Mouse (Mus musculus) midbrain, embryonic 13.5 days (tissue): ENCODE data around the gene Il23a. TPM values are rescaled to one million over a fixed set of nuclear protein-coding genes. Genes with fewer than 3 reads are reported as not detected.
"Not testable (repeated sequence)": the region's sequence is repeated elsewhere in the genome, so short reads cannot be mapped to it uniquely, and the experiment has no call there.

Experiments
- ATAC-seq: fragments of 200-750 bp; cut with Nextera tagmentation; 2 replicates; pipeline ENCODE4 v1.8.0; 2017; ENCODE audit warnings: mild to moderate bottlenecking, moderate TSS enrichment, moderate library complexity
- H3K27ac ChIP-seq: fragments of 300-500 bp; sonication (generic); 2 replicates; pipeline ENCODE4 v1.5.1; 2015; ENCODE audit warnings: inconsistent platforms, mild to moderate bottlenecking, moderate library complexity
- H3K27me3 ChIP-seq: fragments of 300-500 bp; sonication (generic); 2 replicates; pipeline ENCODE4 v1.6.1; 2015; ENCODE audit warnings: mild to moderate bottlenecking, inconsistent platforms
- H3K36me3 ChIP-seq: fragments of 300-500 bp; sonication (generic); 2 replicates; pipeline ENCODE4 v1.6.1; 2015; ENCODE audit warnings: mild to moderate bottlenecking, inconsistent platforms
- H3K4me1 ChIP-seq: fragments of 300-500 bp; sonication (generic); replicated peaks from 2 replicates; pipeline ENCODE4 v1.6.1; 2015; ENCODE audit warnings: inconsistent platforms
- H3K4me2 ChIP-seq: fragments of 300-500 bp; sonication (generic); replicated peaks from 2 replicates; pipeline ENCODE4 v1.6.1; 2015; ENCODE audit warnings: moderate library complexity, mild to moderate bottlenecking, inconsistent platforms
- H3K4me3 ChIP-seq: fragments of 300-500 bp; sonication (generic); replicated peaks from 2 replicates; pipeline ENCODE4 v1.5.1; 2015; ENCODE audit warnings: mild to moderate bottlenecking, inconsistent platforms
- H3K9ac ChIP-seq: fragments of 300-500 bp; sonication (generic); replicated peaks from 2 replicates; pipeline ENCODE4 v1.6.1; 2015; ENCODE audit warnings: mild to moderate bottlenecking, inconsistent platforms
- H3K9me3 ChIP-seq: fragments of 300-500 bp; sonication (generic); 2 replicates; pipeline ENCODE4 v1.6.1; 2016; ENCODE audit warnings: mild to moderate bottlenecking, inconsistent platforms
- WGBS: fragments of 180-500 bp; shearing (Covaris S2); methylation state at CpG from one replicate; pipeline ENCODE4 v1.1.7; 2015; 5-methylcytosine and 5-hydroxymethylcytosine counted together
- polyA plus RNA-seq: library from polyadenylated mRNA; unstranded; fragments of >200 nt; fragmentation: Nextera tagmentation; extraction: Ambion mirVana; gene quantifications from 2 replicates; pipeline ENCODE4 v1.2.1, GENCODE M21; 2015

Il23a gene
- polyA plus RNA-seq, 1 experiment from 2014 or later, result 0.16 TPM

DNA sequence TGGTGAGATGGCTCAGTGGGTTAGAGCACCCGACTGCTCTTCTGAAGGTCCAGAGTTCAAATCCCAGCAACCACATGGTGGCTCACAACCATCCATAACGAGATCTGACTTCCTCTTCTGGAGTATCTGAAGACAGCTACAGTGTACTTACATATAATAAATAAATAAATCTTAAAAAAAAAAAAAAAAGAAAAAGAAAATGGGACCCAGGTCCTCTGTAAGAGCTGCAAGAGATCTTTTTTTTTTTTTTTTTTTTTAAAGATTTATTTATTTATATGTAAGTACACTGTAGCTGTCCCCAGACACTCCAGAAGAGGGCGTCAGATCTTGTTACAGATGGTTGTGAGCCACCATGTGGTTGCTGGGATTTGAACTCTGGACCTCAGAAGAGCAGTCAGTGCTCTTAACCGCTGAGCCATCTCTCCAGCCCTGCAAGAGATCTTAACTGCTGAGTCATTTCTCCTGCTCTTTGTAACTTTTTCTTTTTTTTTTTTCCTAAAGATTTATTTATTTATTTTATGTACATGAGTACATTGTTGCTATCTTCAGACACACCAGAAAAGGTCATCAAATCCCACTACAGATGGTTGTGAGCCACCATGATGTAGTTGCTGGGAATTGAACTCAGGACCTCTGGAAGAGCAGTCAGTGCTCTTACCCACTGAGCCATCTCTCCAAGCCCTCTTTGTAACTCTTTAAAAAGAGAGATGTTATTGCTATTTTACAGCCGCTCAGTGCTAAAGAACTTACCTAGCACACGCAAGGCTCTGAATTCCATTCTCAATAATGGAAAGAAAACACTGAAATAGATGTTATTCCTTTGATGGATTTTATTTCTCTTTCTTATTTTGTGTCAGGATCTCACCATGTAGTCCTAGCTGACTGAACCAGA, 34.1 kb upstream of the Il23a start:
- H3K27ac ChIP-seq, ATAC-seq, H3K9ac ChIP-seq, H3K4me2 ChIP-seq, H3K9me3 ChIP-seq, H3K4me3 ChIP-seq, H3K4me1 ChIP-seq, H3K27me3 ChIP-seq: not testable (repeated sequence)
- peaks cover 17% of the 10 kb centered on the region for H3K36me3 ChIP-seq
- 75% methylated on average over 6 of the region's 6 CpGs for WGBS

- Histone ChIP-seq H3K9me3 (no peaks in the 10 kb centered on the region), H3K4me3 (no peak overlapping the region)
- 90% methylated on average over 10 of the region's 10 CpGs for WGBS
Measured at GRCm38 (mm10) chr10:128327610-128328009, 29.1 kb upstream of the Il23a start.

GRCm38 (mm10) chr10:128326825-128327224, 28.3 kb upstream of the Il23a start:
- ATAC-seq, result no peak
- no peak overlapping the region for H3K9ac ChIP-seq
- H3K4me3 ChIP-seq, result no peak overlapping the region
- 95% methylated on average over 8 of the region's 8 CpGs for WGBS
- peaks cover 16% of the 10 kb centered on the region for H3K4me1 ChIP-seq
- no peak overlapping the region for H3K4me2 ChIP-seq
- no peak overlapping the region for H3K27ac ChIP-seq
- H3K36me3 ChIP-seq, result peaks cover 45% of the 10 kb centered on the region
- no peaks in the 10 kb centered on the region for H3K9me3 ChIP-seq
- H3K27me3 ChIP-seq, result no peaks in the 10 kb centered on the region

More at GRCm38 (mm10) chr10:128327610-128328009, 29.1 kb upstream of the Il23a start:
- Histone ChIP-seq H3K4me1 (peaks cover 15% of the 10 kb centered on the region), H3K27ac (no peak overlapping the region), H3K4me2 (no peak overlapping the region), H3K9ac (no peak overlapping the region), H3K36me3 (peaks cover 45% of the 10 kb centered on the region), H3K27me3 (no peaks in the 10 kb centered on the region)
- no peak for ATAC-seq

GRCm38 (mm10) chr10:128323516-128323915, 25.0 kb upstream of the Il23a start:
- Histone ChIP-seq H3K27me3 (no peaks in the 10 kb centered on the region), H3K4me3 (peak overlapping the region; percentile 85), H3K36me3 (peaks cover 61% of the 10 kb centered on the region), H3K9me3 (no peaks in the 10 kb centered on the region), H3K4me2 (peak overlapping the region; percentile 91), H3K4me1 (peaks cover 20% of the 10 kb centered on the region), H3K27ac (no peak overlapping the region), H3K9ac (peak overlapping the region; percentile 96)
- 89% methylated on average over 8 of the region's 8 CpGs for WGBS
- no peak for ATAC-seq

DNA sequence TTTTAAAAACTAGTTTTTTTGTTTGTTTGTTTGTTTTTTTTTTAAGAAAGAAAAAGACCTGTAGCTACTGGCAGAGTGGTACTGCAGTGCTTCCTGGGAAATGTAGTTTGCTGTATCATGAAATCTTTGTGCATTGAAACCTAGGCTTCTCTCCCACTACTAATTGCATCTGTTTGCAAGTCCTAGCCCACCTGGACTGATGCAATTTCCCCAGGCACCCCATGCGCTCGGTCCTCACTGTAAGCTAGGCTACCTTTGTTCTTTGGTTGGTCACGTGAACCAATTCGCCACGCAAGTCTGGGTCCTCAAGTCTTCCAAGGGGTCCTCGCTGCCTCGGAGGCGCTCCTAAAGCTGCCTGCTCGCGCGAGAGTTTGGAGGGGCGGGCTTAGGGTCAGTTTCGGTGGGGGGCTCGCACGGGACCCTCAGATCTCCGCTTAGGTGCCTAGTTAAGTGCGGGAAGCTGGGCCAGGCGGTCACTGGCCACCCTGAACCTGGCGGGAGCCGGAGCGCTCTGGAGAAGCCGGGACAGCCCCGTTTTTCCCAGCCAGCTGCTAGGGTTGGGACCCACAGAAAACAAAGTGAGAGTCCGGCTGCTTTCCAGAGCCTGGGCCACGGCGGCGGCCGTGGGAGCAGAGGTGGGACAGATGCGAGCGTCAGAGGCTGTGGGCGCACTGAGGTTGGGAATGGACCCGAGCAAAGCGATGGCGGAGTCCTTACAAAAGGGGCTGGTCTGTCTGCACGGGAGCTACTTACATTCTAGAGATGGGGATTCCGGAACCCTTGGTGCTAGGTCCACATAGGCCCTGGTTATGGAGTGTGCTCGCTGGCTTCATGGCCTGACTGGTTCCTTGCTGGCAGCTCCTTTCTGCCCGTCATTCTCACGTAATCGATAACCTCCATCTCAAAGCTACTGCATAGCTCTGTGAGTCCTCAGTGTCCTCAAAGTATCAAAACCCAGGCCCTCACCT, 23.9 kb upstream of the Il23a start, which contains the start of gene Cnpy2:
TSS of gene Cnpy2 (plus strand) at position 319 of the 968 bp plus-strand sequence.
- Histone ChIP-seq H3K4me2 (peak within 1 kb of the TSS; percentile 91), H3K36me3 (peaks cover 61% of the 10 kb centered on the region), H3K27ac (peak within 1 kb of the TSS; percentile 92), H3K9ac (peak within 1 kb of the TSS; percentile 96), H3K4me1 (peaks cover 20% of the 10 kb centered on the region), H3K4me3 (peak within 1 kb of the TSS; percentile 85), H3K27me3 (no peaks in the 10 kb centered on the region), H3K9me3 (no peaks in the 10 kb centered on the region)
- peak; percentile 96 for ATAC-seq
- under 1% methylated on average over 40 of the region's 40 CpGs for WGBS

DNA sequence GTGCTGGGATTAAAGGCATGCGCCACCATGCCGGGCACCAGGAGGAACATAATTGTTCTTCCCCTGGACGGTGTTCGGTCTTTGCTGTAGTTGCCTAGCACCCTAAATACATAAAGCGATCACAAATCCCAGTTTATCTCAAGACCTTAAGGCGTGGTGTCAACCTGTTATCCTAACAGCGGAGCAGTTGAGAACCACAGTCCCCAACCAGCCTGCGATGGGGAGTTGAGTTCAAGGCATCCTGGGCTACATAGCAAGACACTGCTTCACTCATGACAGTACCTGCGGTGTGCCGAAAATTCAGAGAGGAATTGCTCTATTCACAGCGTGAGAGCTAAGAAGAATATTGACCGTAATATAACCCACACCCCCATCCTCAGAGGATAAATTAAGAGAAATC, 23.1 kb upstream of the Il23a start:
- peak overlapping the region; percentile 96 for H3K9ac ChIP-seq
- peak overlapping the region; percentile 91 for H3K4me2 ChIP-seq
- no peaks in the 10 kb centered on the region for H3K27me3 ChIP-seq
- no peaks in the 10 kb centered on the region for H3K9me3 ChIP-seq
- peaks cover 20% of the 10 kb centered on the region for H3K4me1 ChIP-seq
- ATAC-seq, result no peak; the same call in 1 of the 2 replicates
- peaks cover 60% of the 10 kb centered on the region for H3K36me3 ChIP-seq
- WGBS, result 59% methylated on average over 12 of the region's 12 CpGs
- H3K4me3 ChIP-seq, result peak overlapping the region; percentile 85
- peak overlapping the region; percentile 36 for H3K27ac ChIP-seq

DNA sequence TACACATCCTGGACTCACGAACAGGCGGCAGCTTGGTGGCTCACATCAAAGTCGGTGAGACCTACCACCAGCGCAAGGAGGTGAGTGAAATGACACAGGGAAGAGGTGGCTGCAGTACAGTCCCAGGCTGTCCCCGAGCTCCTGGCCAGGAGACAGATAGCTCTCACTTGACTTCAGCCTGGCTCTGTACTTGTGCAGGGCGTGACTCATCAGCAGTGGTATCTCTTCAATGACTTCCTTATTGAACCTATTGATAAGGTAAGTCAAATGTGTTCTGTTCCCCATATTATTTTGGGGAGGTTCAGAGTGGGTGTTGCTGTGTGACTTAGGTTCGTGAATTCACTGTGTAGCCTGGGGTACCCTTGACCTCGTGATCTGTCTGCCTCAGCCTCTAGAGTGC, 17.0 kb upstream of the Il23a start:
- Histone ChIP-seq H3K9me3 (no peaks in the 10 kb centered on the region), H3K4me3 (no peak overlapping the region), H3K4me1 (no peaks in the 10 kb centered on the region), H3K27ac (no peak overlapping the region), H3K36me3 (peaks cover 92% of the 10 kb centered on the region), H3K9ac (no peak overlapping the region), H3K4me2 (no peak overlapping the region), H3K27me3 (no peaks in the 10 kb centered on the region)
- no peak for ATAC-seq
- WGBS, result 93% methylated on average over 8 of the region's 8 CpGs

GRCm38 (mm10) chr10:128310902-128311301, 12.3 kb upstream of the Il23a start:
- Histone ChIP-seq H3K4me3 (no peak overlapping the region), H3K36me3 (peaks cover 76% of the 10 kb centered on the region), H3K9ac (no peak overlapping the region), H3K9me3 (no peaks in the 10 kb centered on the region), H3K27ac (no peak overlapping the region), H3K4me2 (no peak overlapping the region), H3K27me3 (no peaks in the 10 kb centered on the region), H3K4me1 (0 out of 2 replicates have a peak, but pooled peaks cover 6% of the 10 kb centered on the region)
- ATAC-seq, result no peak
- WGBS, result 91% methylated on average over 4 of the region's 4 CpGs

DNA sequence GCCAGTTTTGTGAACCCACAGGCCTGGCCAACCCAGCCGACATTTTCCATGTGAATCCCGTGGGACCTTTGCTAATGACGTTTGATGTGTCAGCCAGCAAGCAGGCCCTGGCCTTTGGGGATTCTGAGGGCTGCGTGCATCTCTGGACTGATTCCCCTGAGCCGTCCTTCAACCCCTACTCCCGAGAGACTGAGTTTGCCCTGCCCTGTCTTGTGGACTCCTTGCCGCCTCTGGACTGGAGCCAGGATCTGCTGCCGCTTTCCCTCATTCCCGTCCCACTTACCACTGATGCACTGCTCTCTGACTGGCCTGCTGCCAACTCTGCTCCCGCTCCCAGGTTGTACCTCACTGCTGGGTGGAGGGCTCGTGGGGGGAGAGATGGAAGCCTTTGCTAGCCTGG, 11.6 kb upstream of the Il23a start:
- 0 out of 2 replicates have a peak, but pooled peaks have one; percentile 24 for ATAC-seq
- Histone ChIP-seq H3K9ac (0 out of 2 replicates have a peak overlapping the region, but pooled peaks have one; percentile 10), H3K27me3 (no peaks in the 10 kb centered on the region), H3K9me3 (no peaks in the 10 kb centered on the region), H3K4me3 (no peak overlapping the region), H3K4me2 (no peak overlapping the region), H3K4me1 (0 out of 2 replicates have a peak, but pooled peaks cover 6% of the 10 kb centered on the region), H3K36me3 (peaks cover 69% of the 10 kb centered on the region), H3K27ac (no peak overlapping the region)
- 77% methylated on average over 11 of the region's 11 CpGs for WGBS

GRCm38 (mm10) chr10:128309654-128310053, 11.1 kb upstream of the Il23a start:
- H3K27me3 ChIP-seq, result no peaks in the 10 kb centered on the region
- no peaks in the 10 kb centered on the region for H3K9me3 ChIP-seq
- H3K27ac ChIP-seq, result no peak overlapping the region
- no peak overlapping the region for H3K4me2 ChIP-seq
- 92% methylated on average over 7 of the region's 7 CpGs for WGBS
- no peak overlapping the region for H3K4me3 ChIP-seq
- H3K9ac ChIP-seq, result no peak overlapping the region
- H3K4me1 ChIP-seq, result peaks cover 9% of the 10 kb centered on the region
- peaks cover 64% of the 10 kb centered on the region for H3K36me3 ChIP-seq
- no peak for ATAC-seq

DNA sequence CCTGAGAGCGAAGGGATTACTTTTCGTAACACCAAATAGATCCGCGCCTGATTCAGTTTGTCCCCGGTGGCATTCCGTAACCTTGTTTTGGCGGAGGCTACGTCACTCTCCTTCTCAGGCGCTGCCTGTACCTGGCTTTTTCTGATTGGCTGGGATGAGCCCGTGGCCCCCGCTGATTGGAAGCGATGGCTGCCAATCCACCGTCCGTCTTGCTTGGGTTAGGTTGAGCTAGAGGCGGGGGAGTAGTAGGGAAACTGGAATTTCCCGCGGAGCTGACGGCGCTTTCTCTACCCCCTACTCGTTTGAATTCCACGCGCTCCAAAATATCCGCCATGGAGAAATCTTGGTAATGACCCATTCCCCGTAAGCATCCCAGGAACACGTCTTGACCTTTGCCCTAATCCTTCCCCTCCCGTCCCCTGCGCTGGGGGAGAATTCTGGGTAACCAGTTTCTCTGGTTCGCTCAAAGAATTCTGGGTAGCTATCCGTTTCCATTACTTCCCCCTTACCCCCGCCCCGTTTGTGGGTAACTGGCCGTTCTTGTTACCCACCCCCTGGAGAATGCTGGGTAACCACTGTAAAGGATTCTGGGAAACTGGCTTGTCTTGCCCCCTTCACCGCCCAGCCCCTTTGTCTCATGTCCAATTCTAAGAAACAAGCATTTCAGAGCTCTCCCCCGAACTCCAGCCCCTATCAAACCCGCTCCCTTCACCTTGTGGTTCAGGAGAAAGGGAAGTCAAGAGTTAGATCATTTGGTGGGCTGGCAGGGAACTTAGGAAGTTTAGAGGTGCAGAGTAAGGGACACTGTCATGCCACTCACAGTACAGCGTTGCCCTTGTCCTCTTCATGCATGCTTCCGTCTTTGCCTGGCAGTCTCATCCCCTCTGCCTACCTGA, 4.8 kb upstream of the Il23a start, which contains the start of gene Pan2:
TSS of gene Pan2 (plus strand) at position 210 of the 896 bp plus-strand sequence.
- under 1% methylated on average over 37 of the region's 37 CpGs for WGBS
- Histone ChIP-seq H3K9me3 (no peaks in the 10 kb centered on the region), H3K9ac (peak within 1 kb of the TSS; percentile 85), H3K27me3 (no peaks in the 10 kb centered on the region), H3K27ac (peak within 1 kb of the TSS; percentile 95), H3K4me3 (peak within 1 kb of the TSS; percentile 59), H3K4me1 (peaks cover 21% of the 10 kb centered on the region), H3K4me2 (peak within 1 kb of the TSS; percentile 74), H3K36me3 (peaks cover 6% of the 10 kb centered on the region)
- peak; percentile 99 for ATAC-seq
